ENCODE assay signal across 26 mouse cellular contexts in the genomic region with DNA sequence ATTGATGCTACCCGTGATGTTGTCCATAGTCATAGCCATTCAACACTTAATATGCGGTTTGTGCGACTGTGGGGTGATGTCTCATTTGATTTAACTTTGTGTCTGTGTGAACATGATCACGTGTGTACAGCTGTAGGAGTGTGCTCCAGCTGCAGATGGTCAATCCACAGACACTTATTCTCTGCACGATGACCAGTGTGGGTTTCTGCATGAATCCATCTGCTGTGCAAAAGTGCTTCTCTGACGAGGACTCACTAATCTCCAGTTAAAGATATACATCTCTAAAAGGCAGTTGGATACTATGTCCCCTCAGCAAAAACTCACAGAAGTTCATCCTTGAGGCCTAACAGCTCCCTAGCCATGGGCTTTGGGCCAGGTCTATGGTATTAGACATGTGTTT.
"Had no signal": no experiment of that assay in that cellular context is flagged by ENCODE, and none has a peak within 500 bp of the region (broad histone marks: within the 10 kb centered on the region; RNA-seq: fewer than 3 reads in every experiment).

No protein-coding gene starts in this region.

- H3K27me3 ChIP-seq: heart, embryonic 13.5 days; heart, embryonic 15.5 days; hindbrain, embryonic 13.5 days; hindbrain, embryonic 15.5 days; kidney, embryonic 15.5 days; limb, embryonic 13.5 days; limb, embryonic 15.5 days had no signal

- H3K9me3 ChIP-seq: heart, embryonic 13.5 days; heart, embryonic 15.5 days; hindbrain, embryonic 13.5 days; hindbrain, embryonic 15.5 days; kidney, embryonic 15.5 days; limb, embryonic 13.5 days; limb, embryonic 15.5 days had no signal

- H3K4me2 ChIP-seq: heart, embryonic 11.5 days; heart, embryonic 13.5 days; heart, embryonic 15.5 days; hindbrain, embryonic 13.5 days; hindbrain, embryonic 15.5 days; kidney, embryonic 15.5 days; limb, embryonic 13.5 days; limb, embryonic 15.5 days had no signal

- DNase-seq: gastrocnemius, adult 2 months; gastrocnemius, postnatal 10 days; gastrocnemius, postnatal 25 days; heart, adult 11 months; heart, adult 2 months; heart, postnatal 14 days; heart, postnatal 36 days; kidney, adult 11 months; kidney, adult 2 months; kidney, adult 9 months; kidney, postnatal 14 days; kidney, postnatal 36 days; layer of hippocampus, adult 9-11 months; layer of hippocampus, postnatal 36 days; left cerebral cortex, postnatal 4 days had no signal

- H3K4me1 ChIP-seq: heart, embryonic 15.5 days; hindbrain, embryonic 13.5 days; hindbrain, embryonic 15.5 days; kidney, embryonic 15.5 days; limb, embryonic 13.5 days; limb, embryonic 15.5 days had no signal

- H3K27ac ChIP-seq: gastrocnemius, adult 2 months; heart, adult 2 months; heart, embryonic 13.5 days; heart, embryonic 15.5 days; hindbrain, embryonic 13.5 days; hindbrain, embryonic 15.5 days; hindbrain, postnatal 0 days; kidney, embryonic 15.5 days; kidney, postnatal 0 days; limb, embryonic 13.5 days; limb, embryonic 15.5 days had no signal

- ATAC-seq: hindbrain, postnatal 0 days; intestine, embryonic 16.5 days had no signal

- H3K4me3 ChIP-seq: gastrocnemius, adult 2 months; heart, adult 2 months; heart, embryonic 13.5 days; heart, embryonic 15.5 days; hindbrain, embryonic 13.5 days; hindbrain, embryonic 15.5 days; kidney, embryonic 15.5 days; limb, embryonic 13.5 days; limb, embryonic 15.5 days had no signal

- H3K9ac ChIP-seq: heart, embryonic 13.5 days; heart, embryonic 15.5 days; hindbrain, embryonic 13.5 days; hindbrain, embryonic 15.5 days; kidney, embryonic 15.5 days; limb, embryonic 13.5 days; limb, embryonic 15.5 days had no signal

- H3K36me3 ChIP-seq: heart, embryonic 13.5 days; heart, embryonic 15.5 days; hindbrain, embryonic 13.5 days; hindbrain, embryonic 15.5 days; limb, embryonic 13.5 days; limb, embryonic 15.5 days had no signal
